Mouse (Mus musculus): Measurements from ENCODE around the gene Olfml1.

Gene Olfml1

GRCm38 (mm10) chr7:107595426-107595825 is 28.2 kb downstream of the Olfml1 start:
- DNase-seq, result peak; percentile 10 to 36

GRCm38 (mm10) chr7:107596753-107597152 is 29.5 kb downstream of the Olfml1 start:
- peak in 1 of 2 experiments; percentile 31 for DNase-seq

GRCm38 (mm10) chr7:107597956-107598355 is 30.7 kb downstream of the Olfml1 start:
- no peak for DNase-seq

GRCm38 (mm10) chr7:107600651-107601050 is 33.4 kb downstream of the Olfml1 start:
- peak; percentile 55 to 82 for DNase-seq

GRCm38 (mm10) chr7:107602505-107602904 is 35.3 kb downstream of the Olfml1 start:
- no peak for DNase-seq

- DNase-seq, result no peak
Observed at GRCm38 (mm10) chr7:107602913-107603312, 35.7 kb downstream of the Olfml1 start.

- no peak for DNase-seq
Observed at GRCm38 (mm10) chr7:107607766-107608165, 40.5 kb downstream of the Olfml1 start.

- no peak for DNase-seq
Observed at GRCm38 (mm10) chr7:107609622-107610255, 42.5 kb downstream of the Olfml1 start.

GRCm38 (mm10) chr7:107610880-107611279 is 43.6 kb downstream of the Olfml1 start:
- no peak for DNase-seq

GRCm38 (mm10) chr7:107618028-107618992 is 51.1 kb downstream of the Olfml1 start:
- no peak for DNase-seq

- no peak for DNase-seq
Observed at GRCm38 (mm10) chr7:107619225-107619624, 52.0 kb downstream of the Olfml1 start.

- DNase-seq, result no peak
Observed at GRCm38 (mm10) chr7:107620137-107620536, 52.9 kb downstream of the Olfml1 start.

GRCm38 (mm10) chr7:107624432-107624831 is 57.2 kb downstream of the Olfml1 start:
- DNase-seq, result no peak

- no peak for DNase-seq
Observed at GRCm38 (mm10) chr7:107625061-107625460, 57.8 kb downstream of the Olfml1 start, which contains the start of gene 5330417H12Rik. Gene 5330417H12Rik, minus strand, starts transcription at chr7:107625161.

- no peak for DNase-seq
Observed at GRCm38 (mm10) chr7:107625781-107626180, 58.5 kb downstream of the Olfml1 start.

- no peak for DNase-seq
Observed at GRCm38 (mm10) chr7:107628383-107628782, 61.1 kb downstream of the Olfml1 start.

- DNase-seq, result no peak
Observed at GRCm38 (mm10) chr7:107633201-107633600, 66.0 kb downstream of the Olfml1 start.

GRCm38 (mm10) chr7:107637398-107637797 is 70.2 kb downstream of the Olfml1 start:
- no peak for DNase-seq

- DNase-seq, result no peak
Observed at GRCm38 (mm10) chr7:107638026-107638425, 70.8 kb downstream of the Olfml1 start.
